Mouse (Mus musculus): ENCODE results near the gene Rrp1.

DNA sequence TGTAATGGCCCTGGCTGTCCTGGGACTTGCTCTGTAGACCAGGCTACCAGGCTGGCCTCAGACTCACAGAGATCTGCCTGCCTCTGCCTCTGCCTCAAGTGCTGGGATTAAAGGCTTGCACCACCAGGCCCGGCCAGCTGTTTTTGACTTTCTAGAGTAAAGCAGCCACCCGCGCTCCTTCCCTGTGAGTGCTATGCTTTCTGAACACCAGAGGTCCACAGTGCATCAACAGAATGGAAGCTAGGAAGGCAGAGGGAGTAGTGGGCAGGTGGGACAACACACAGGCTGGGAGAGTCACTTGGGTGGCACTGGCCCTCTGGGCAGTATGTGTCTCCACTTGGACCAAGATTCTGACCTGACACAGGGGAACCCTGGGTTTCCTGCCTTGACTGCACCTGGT, 17.5 kb downstream of the Rrp1 start:
- no peak for TF ChIP-seq EP300 (IDR thresholded peaks at IDR 0.05)
- no peak for TF ChIP-seq CTCF (IDR thresholded peaks at IDR 0.05)
